Mouse (Mus musculus) C2C12 (cell line): ENCODE measurements around the gene Hist1h2be.

ENCODE experiments used
- CTCF ChIP-seq: IDR thresholded peaks from one replicate; pipeline ENCODE4 v1.5.1; 2011; ENCODE audit not compliant: control insufficient read depth, insufficient read depth, insufficient read length
- USF1 ChIP-seq: IDR thresholded peaks from one replicate; pipeline ENCODE4 v1.6.1; 2011; ENCODE audit warnings: low read depth, mild to moderate bottlenecking, control low read depth, moderate library complexity

DNA sequence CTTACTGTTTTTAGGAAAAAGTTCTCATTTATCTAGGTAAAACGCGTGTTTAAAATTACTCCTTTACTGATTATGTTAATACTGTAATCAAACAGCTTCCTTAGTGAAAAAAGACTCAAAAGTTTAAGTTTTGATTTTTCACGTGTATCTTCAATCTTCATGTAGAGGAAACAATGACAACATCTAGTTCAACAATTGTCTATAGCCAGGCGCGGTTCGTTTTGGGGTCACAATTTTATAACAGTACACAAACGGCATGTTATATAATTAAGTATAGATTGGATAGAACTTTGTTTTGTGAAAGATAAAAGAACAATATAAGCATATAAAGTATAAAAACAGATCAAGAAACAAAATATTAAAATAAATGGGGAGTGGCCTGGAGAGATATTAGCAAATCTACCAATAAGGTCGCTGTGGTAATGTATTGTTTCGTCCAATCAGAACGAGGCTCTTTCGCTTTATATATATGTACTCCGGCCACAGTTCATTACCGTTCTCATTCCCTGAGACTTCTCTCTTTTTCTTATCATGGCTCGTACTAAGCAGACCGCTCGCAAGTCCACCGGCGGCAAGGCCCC lies 45.6 kb downstream of the Hist1h2be start, which contains the start of gene Hist1h3d:
- TF ChIP-seq CTCF (no peak), USF1 (no peak)
